In the genomic region with DNA sequence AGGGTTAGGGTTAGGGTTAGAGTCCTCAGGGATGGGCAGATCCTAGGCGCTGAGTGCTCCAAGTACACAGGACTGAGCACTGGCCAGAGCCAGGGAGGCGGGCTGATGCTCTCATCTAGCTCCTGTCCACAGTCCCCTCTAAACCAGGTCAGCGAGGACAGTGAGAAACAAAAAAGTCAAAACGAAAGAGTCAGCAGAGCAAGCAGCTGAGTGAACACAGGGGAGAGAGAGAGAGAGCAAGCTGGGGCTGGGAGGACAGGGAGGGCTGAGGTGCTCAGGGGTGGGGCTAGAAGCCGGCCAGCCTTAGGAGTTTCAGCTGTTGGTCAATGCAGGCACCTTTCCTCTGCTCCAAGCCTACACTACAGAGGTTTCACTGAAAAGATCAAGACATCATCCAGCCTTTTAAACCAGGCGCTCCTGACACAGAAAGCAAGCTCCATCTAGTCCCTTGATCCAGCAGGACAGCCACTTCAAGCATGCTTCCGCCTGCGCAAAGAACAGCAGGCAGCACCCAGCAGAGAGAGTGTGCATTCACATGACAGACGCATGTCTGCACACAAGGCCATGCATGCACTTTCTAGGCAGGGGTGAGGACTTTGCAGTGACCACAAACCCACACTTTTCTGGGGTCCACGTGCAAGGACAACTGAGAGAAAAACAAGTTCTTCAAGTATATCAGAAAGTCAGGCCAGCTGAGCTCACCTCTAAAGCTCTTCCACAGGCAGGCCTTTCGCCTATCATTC, we compare ENCODE assay signal across 1 mouse cellular context.
TF ChIP-seq lines count a peak whose summit lies in the region.

No protein-coding gene starts in this region.

TF ChIP-seq in CH12.LX, 34 proteins besides CTCF, POLR2A, EP300 and RAD21 (continued from another document):
- no peak for TF ChIP-seq ZKSCAN1 (IDR thresholded peaks at IDR 0.05; ENCODE audit: borderline replicate concordance, low read depth, low read length)
- 0 out of 2 replicates have a peak, but pooled peaks have one; percentile 38 for TF ChIP-seq ZMIZ1 (IDR thresholded peaks at IDR 0.05; ENCODE audit: low read depth, low read length)
- TF ChIP-seq JUND (conservative IDR thresholded peaks at IDR 0.05; ENCODE audit: low read depth, low read length) = no peak; the same call in 1 of the 2 replicates
- TF ChIP-seq RCOR1 (conservative IDR thresholded peaks at IDR 0.05; ENCODE audit: low read depth, low read length) = no peak; the same call in 1 of the 2 replicates
- TF ChIP-seq GABPA (IDR thresholded peaks at IDR 0.05; ENCODE audit: insufficient replicate concordance, low read depth, low read length) = no peak
- TF ChIP-seq PAX5 (IDR thresholded peaks at IDR 0.05; ENCODE audit: low read length) = no peak
- TF ChIP-seq POLR2AphosphoS2 (IDR thresholded peaks at IDR 0.05; ENCODE audit: low read depth, low read length) = no peak
- TF ChIP-seq USF2 (conservative IDR thresholded peaks at IDR 0.05; ENCODE audit: low read depth, low read length) = no peak
- TF ChIP-seq CHD2 (IDR thresholded peaks at IDR 0.05; ENCODE audit: low read length) = no peak
- peak; percentile 2; the same call in 1 of the 2 replicates for TF ChIP-seq SMC3 (IDR thresholded peaks at IDR 0.05; ENCODE audit: low read depth, low read length)
- TF ChIP-seq ETS1 (conservative IDR thresholded peaks at IDR 0.05; ENCODE audit: low read depth, low read length) = peak; percentile 85
- TF ChIP-seq USF1 (IDR thresholded peaks at IDR 0.05; ENCODE audit: low read depth, low read length) = no peak
- TF ChIP-seq SIN3A (IDR thresholded peaks at IDR 0.05; ENCODE audit: low read length) = peak; percentile 93
- peak; percentile 42; the same call in 1 of the 2 replicates for TF ChIP-seq MAFK (IDR thresholded peaks at IDR 0.05; ENCODE audit: insufficient replicate concordance, low read length)
- TF ChIP-seq MAZ (IDR thresholded peaks at IDR 0.05; ENCODE audit: low read depth, low read length) = peak; percentile 91
TF ChIP-seq in CH12.LX: peak in this region for 15.
